Mouse (Mus musculus): ENCODE measurements at regions not wholly inside any gene's neighbourhood (a gene's known extent, or its start where the extent isn't known, plus 50 kb on each side); places are given as distances from the start of the nearest gene placed in this dataset.

DNA sequence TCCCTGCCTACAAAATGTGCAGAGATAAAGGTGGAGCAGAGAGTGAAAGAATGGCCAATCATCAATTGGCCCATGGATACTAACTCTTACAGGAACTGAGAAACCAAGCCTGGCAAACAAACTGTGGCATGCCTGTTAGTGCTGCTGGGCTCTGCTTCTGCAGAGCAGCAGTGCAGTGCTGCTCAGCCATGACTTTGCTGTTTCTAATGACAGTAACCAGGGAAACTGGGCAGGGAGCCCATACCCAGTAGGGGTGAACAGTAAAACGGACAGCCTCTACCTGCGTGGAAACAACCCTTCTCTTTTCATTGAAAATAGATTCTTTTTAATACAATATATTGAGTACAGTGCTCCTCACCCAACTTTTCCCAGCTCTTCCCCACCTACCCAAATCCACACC is 146.8 kb downstream of the Pcsk1 start:
- Histone ChIP-seq H3K4me1 (ENCODE audit: control insufficient read depth in 2 of 2, insufficient read depth in 2 of 2, low read length in 2 of 2, poor library complexity in 1 of 2) (no peaks in the 10 kb centered on the region), H3K36me3 (ENCODE audit: control insufficient read depth, insufficient read depth, low read length, poor library complexity, severe bottlenecking) (no peaks in the 10 kb centered on the region), H3K4me3 (ENCODE audit: insufficient read depth in 1 of 2, low read depth in 1 of 2, low read length in 2 of 2, poor library complexity in 1 of 2, severe bottlenecking in 1 of 2) (no peak overlapping the region), H3K9ac (ENCODE audit: insufficient read depth, low read depth, low read length, poor library complexity, severe bottlenecking) (no peak overlapping the region), H3K27ac (ENCODE audit: insufficient read depth, low read depth, low read length, poor library complexity, severe bottlenecking) (no peak overlapping the region), H3K9me3 (ENCODE audit: control insufficient read depth, insufficient read depth, low read depth, low read length) (no peaks in the 10 kb centered on the region)
- TF ChIP-seq ZNF384 (IDR thresholded peaks at IDR 0.05; ENCODE audit: low read depth, low read length) (no peak), MAFK (IDR thresholded peaks at IDR 0.05; ENCODE audit: insufficient read depth, low read depth, low read length) (no peak), ZC3H11A (IDR thresholded peaks at IDR 0.05; ENCODE audit: borderline replicate concordance, low read depth, low read length) (no peak)
- in situ Hi-C loops (cut with MboI; ENCODE audit: low sequenced_read_pairs in 2 of 2, unreplicated experiment in 2 of 2): no loop called here
- DNase-seq (ENCODE audit: low read depth, low spot score): no peak

All from ES-E14 (cell line).